Mouse (Mus musculus): Measurements from ENCODE around the gene Ylpm1. TPM values are rescaled to one million over a fixed set of nuclear protein-coding genes. Genes with fewer than 3 reads are reported as not detected.

Gene Ylpm1
- total and polyA plus RNA-seq, 2 experiments = 5.2 to 16.9 TPM

DNA sequence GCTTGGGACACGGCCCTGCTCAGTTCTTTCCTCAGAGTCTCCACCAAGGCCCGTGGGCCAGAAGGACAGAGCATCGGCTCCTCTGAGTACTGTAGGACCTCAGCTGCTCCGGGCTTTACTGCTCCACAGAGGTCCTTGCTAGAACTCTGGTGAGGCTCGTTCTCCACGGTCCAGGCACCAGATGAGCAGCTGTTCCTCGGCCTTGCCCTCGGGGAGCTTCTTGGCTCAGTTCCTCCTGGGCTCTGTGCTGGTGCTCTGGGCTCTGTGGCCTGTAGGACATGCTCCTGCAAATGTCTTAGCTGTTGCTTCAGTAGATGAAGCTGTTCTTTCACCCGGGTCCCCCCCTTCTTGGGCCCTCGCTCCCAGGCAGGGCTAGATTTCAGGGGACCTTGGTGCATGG lies 98.6 kb downstream of the Ylpm1 start:
- no peaks in the 10 kb centered on the region for H3K4me1 ChIP-seq (ENCODE audit: control insufficient read depth, insufficient read depth, low read length)
- H3K36me3 ChIP-seq (ENCODE audit: control insufficient read depth, insufficient read depth, low read length) = no peaks in the 10 kb centered on the region
- no peak overlapping the region for H3K9ac ChIP-seq (ENCODE audit: low read depth, low read length)
- no peak overlapping the region for H3K4me3 ChIP-seq (ENCODE audit: insufficient read depth, low read depth, low read length)
- no peaks in the 10 kb centered on the region for H3K27me3 ChIP-seq (ENCODE audit: control insufficient read depth, insufficient read depth, low read length)
- no peaks in the 10 kb centered on the region for H3K79me2 ChIP-seq (ENCODE audit: control insufficient read depth, insufficient read depth, low read length)
- no peak for DNase-seq (ENCODE audit: extremely low read depth, low read depth, low spot score)
- 83% methylated on average over 10 of the region's 10 CpGs for WGBS
- no peak overlapping the region for H3K27ac ChIP-seq (replicated peaks; ENCODE audit: insufficient read depth, low read depth, low read length)
- no peak for TF ChIP-seq POLR2A (IDR thresholded peaks at IDR 0.05; ENCODE audit: extremely low read depth, insufficient read depth, low read length)
- TF ChIP-seq CTCF (IDR thresholded peaks at IDR 0.05; ENCODE audit: low read depth, low read length) = no peak

DNA sequence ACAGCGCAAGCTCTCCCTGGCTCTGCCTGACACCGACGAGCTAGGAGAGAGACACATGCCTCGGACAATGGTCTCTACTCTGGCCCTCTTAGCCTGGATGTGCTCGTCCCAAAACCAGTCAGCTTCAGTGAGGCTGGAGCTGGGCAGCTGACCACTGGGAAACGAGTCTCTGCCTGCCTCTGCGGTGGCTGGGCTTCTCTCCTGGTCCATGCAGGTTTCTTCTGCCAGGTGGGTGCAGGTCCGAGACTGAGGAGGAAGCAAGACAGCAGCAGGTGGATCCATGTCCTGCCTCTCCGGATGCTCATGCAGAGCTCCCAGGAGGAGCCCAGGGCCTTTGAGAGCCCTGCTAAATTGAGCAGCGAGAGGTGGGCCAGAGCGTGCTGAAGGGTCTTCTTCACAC lies 99.0 kb downstream of the Ylpm1 start:
- no peaks in the 10 kb centered on the region for H3K27me3 ChIP-seq (ENCODE audit: control insufficient read depth, insufficient read depth, low read length)
- H3K27ac ChIP-seq (replicated peaks; ENCODE audit: insufficient read depth, low read depth, low read length) = no peak overlapping the region
- no peaks in the 10 kb centered on the region for H3K79me2 ChIP-seq (ENCODE audit: control insufficient read depth, insufficient read depth, low read length)
- H3K4me1 ChIP-seq (ENCODE audit: control insufficient read depth, insufficient read depth, low read length) = no peaks in the 10 kb centered on the region
- WGBS = 86% methylated on average over 11 of the region's 11 CpGs
- H3K4me3 ChIP-seq (ENCODE audit: insufficient read depth, low read depth, low read length) = no peak overlapping the region
- no peak for TF ChIP-seq CTCF (IDR thresholded peaks at IDR 0.05; ENCODE audit: low read depth, low read length)
- no peak for TF ChIP-seq POLR2A (IDR thresholded peaks at IDR 0.05; ENCODE audit: extremely low read depth, insufficient read depth, low read length)
- no peaks in the 10 kb centered on the region for H3K36me3 ChIP-seq (ENCODE audit: control insufficient read depth, insufficient read depth, low read length)
- no peak for DNase-seq (ENCODE audit: extremely low read depth, low read depth, low spot score)
- no peak overlapping the region for H3K9ac ChIP-seq (ENCODE audit: low read depth, low read length)

DNA sequence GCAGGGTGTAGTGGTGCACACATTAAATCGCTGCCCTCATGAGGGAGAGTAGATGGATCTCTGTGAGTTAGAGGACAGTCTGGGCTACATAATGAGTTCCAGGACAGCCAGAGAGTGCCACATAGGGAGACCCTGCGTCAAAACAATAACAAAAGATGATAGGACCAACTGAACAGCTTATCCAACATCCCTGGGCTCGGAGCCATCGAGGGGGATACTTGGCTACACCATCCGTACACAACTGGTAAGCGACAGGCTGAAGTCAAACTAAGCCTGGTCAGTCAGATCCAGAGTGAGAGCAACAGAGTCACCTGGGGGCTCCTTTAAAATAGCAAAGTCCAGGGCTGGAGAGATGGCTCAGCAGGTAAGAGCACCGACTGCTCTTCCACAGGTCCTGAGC lies 99.7 kb downstream of the Ylpm1 start:
- H3K27me3 ChIP-seq (ENCODE audit: control insufficient read depth, insufficient read depth, low read length) = no peaks in the 10 kb centered on the region
- TF ChIP-seq POLR2A (IDR thresholded peaks at IDR 0.05; ENCODE audit: extremely low read depth, insufficient read depth, low read length) (no peak), CTCF (IDR thresholded peaks at IDR 0.05; ENCODE audit: low read depth, low read length) (no peak)
- no peaks in the 10 kb centered on the region for H3K4me1 ChIP-seq (ENCODE audit: control insufficient read depth, insufficient read depth, low read length)
- H3K36me3 ChIP-seq (ENCODE audit: control insufficient read depth, insufficient read depth, low read length) = no peaks in the 10 kb centered on the region
- no peak overlapping the region for H3K9ac ChIP-seq (ENCODE audit: low read depth, low read length)
- no peak overlapping the region for H3K27ac ChIP-seq (replicated peaks; ENCODE audit: insufficient read depth, low read depth, low read length)
- no peak overlapping the region for H3K4me3 ChIP-seq (ENCODE audit: insufficient read depth, low read depth, low read length)
- DNase-seq (ENCODE audit: extremely low read depth, low read depth, low spot score) = no peak
- 89% methylated on average over 7 of the region's 7 CpGs for WGBS
- H3K79me2 ChIP-seq (ENCODE audit: control insufficient read depth, insufficient read depth, low read length) = no peaks in the 10 kb centered on the region

- Histone ChIP-seq H3K9ac (ENCODE audit: low read depth, low read length) (no peak overlapping the region), H3K4me1 (ENCODE audit: control insufficient read depth, insufficient read depth, low read length) (peaks cover 3% of the 10 kb centered on the region; the same call in 1 of the 2 replicates), H3K27me3 (ENCODE audit: control insufficient read depth, insufficient read depth, low read length) (no peaks in the 10 kb centered on the region), H3K27ac (replicated peaks; ENCODE audit: insufficient read depth, low read depth, low read length) (no peak overlapping the region), H3K36me3 (ENCODE audit: control insufficient read depth, insufficient read depth, low read length) (no peaks in the 10 kb centered on the region), H3K4me3 (ENCODE audit: insufficient read depth, low read depth, low read length) (no peak overlapping the region), H3K79me2 (ENCODE audit: control insufficient read depth, insufficient read depth, low read length) (no peaks in the 10 kb centered on the region)
- no peak for DNase-seq (ENCODE audit: extremely low read depth, low read depth, low spot score)
- TF ChIP-seq POLR2A (IDR thresholded peaks at IDR 0.05; ENCODE audit: extremely low read depth, insufficient read depth, low read length) (no peak), CTCF (IDR thresholded peaks at IDR 0.05; ENCODE audit: low read depth, low read length) (no peak)
- 88% methylated on average over 14 of the region's 14 CpGs for WGBS
Measured at GRCm38 (mm10) chr12:85101001-85101400, 104.9 kb downstream of the Ylpm1 start.

GRCm38 (mm10) chr12:85101521-85102106 lies 105.5 kb downstream of the Ylpm1 start:
- H3K27me3 ChIP-seq (ENCODE audit: control insufficient read depth, insufficient read depth, low read length) = no peaks in the 10 kb centered on the region
- no peak overlapping the region for H3K9ac ChIP-seq (ENCODE audit: low read depth, low read length)
- no peaks in the 10 kb centered on the region for H3K79me2 ChIP-seq (ENCODE audit: control insufficient read depth, insufficient read depth, low read length)
- no peak overlapping the region for H3K27ac ChIP-seq (replicated peaks; ENCODE audit: insufficient read depth, low read depth, low read length)
- no peaks in the 10 kb centered on the region for H3K36me3 ChIP-seq (ENCODE audit: control insufficient read depth, insufficient read depth, low read length)
- H3K4me1 ChIP-seq (ENCODE audit: control insufficient read depth, insufficient read depth, low read length) = peaks cover 3% of the 10 kb centered on the region; the same call in 1 of the 2 replicates
- H3K4me3 ChIP-seq (ENCODE audit: insufficient read depth, low read depth, low read length) = no peak overlapping the region
- no peak for DNase-seq (ENCODE audit: extremely low read depth, low read depth, low spot score)
- WGBS = 92% methylated on average over 5 of the region's 5 CpGs
- TF ChIP-seq POLR2A (IDR thresholded peaks at IDR 0.05; ENCODE audit: extremely low read depth, insufficient read depth, low read length) (no peak), CTCF (IDR thresholded peaks at IDR 0.05; ENCODE audit: low read depth, low read length) (no peak)

GRCm38 (mm10) chr12:85103096-85103495 lies 107.0 kb downstream of the Ylpm1 start:
- 64% methylated on average over 8 of the region's 8 CpGs for WGBS

More at GRCm38 (mm10) chr12:85103096-85103495, 107.0 kb downstream of the Ylpm1 start:
- Histone ChIP-seq H3K9ac (ENCODE audit: low read depth, low read length) (no peak overlapping the region), H3K27ac (replicated peaks; ENCODE audit: insufficient read depth, low read depth, low read length) (no peak overlapping the region), H3K79me2 (ENCODE audit: control insufficient read depth, insufficient read depth, low read length) (no peaks in the 10 kb centered on the region), H3K4me3 (ENCODE audit: insufficient read depth, low read depth, low read length) (no peak overlapping the region), H3K27me3 (ENCODE audit: control insufficient read depth, insufficient read depth, low read length) (no peaks in the 10 kb centered on the region), H3K4me1 (ENCODE audit: control insufficient read depth, insufficient read depth, low read length) (peaks cover 3% of the 10 kb centered on the region; the same call in 1 of the 2 replicates), H3K36me3 (ENCODE audit: control insufficient read depth, insufficient read depth, low read length) (no peaks in the 10 kb centered on the region)
- DNase-seq (ENCODE audit: extremely low read depth, low read depth, low spot score) = peak; percentile 39
- TF ChIP-seq POLR2A (IDR thresholded peaks at IDR 0.05; ENCODE audit: extremely low read depth, insufficient read depth, low read length) = no peak
- TF ChIP-seq CTCF (IDR thresholded peaks at IDR 0.05; ENCODE audit: low read depth, low read length) = no peak
